In the genomic region with DNA sequence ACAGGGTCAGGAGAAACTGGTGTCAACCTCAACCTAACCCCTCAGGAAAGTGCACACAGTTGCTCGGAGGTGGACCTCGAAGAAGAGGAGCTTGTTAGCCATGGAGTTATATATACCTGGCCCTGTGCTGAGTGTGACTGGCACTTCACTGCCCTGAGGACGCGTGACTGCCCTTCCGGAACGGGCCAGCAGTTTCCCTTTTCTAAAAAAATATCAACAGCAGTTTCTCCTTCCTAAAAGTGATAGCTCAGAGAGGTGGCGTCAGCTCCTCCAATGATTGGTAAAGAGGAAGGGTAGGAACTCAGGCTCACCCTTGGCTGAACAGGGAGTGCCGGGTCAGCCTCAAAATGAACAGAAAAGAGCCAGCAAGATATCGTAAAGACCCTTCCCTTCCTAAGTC, we compare ENCODE assay signal across 10 mouse cellular contexts. TPM values are rescaled to one million over a fixed set of nuclear protein-coding genes. Genes with fewer than 3 reads are reported as not detected.
DNase-seq lines count a peak whose midpoint lies in the region; ATAC-seq and TF ChIP-seq lines count a peak whose summit lies in the region.
"Had no signal": no experiment of that assay in that cellular context is flagged by ENCODE, and none has a peak within 500 bp of the region (broad histone marks: within the 10 kb centered on the region; RNA-seq: fewer than 3 reads in every experiment).

No protein-coding gene starts in this region.

- ATAC-seq in liver, embryonic 16.5 days (ENCODE audit: low read depth): peak; percentile 28; the same call in 1 of the 2 replicates

- no peak for DNase-seq in gastrocnemius, adult 2 months
- DNase-seq in gastrocnemius, postnatal 4 days (ENCODE audit: low spot score in 2 of 2): no peak
- DNase-seq in lung, adult 2 months: no peak
- no peak for DNase-seq in lung, postnatal 14 days
- no peak for DNase-seq in cerebellum, postnatal 4 days (ENCODE audit: low spot score in 2 of 2)
- no peak for DNase-seq in cerebellum, postnatal 10 days
- DNase-seq: thymus, adult 2 months had no signal

- H3K27me3 ChIP-seq in liver, embryonic 16.5 days (ENCODE audit: control insufficient read depth, insufficient read depth, low read depth, low read length): peaks cover 16% of the 10 kb centered on the region
- no peaks in the 10 kb centered on the region for H3K27me3 ChIP-seq in small intestine, adult 2 months (ENCODE audit: control insufficient read depth, insufficient read depth, low read length)

- H3K9ac ChIP-seq in liver, embryonic 16.5 days (ENCODE audit: low read depth, low read length): no peak overlapping the region
- H3K9ac ChIP-seq: lung, embryonic 15.5 days had no signal

- intact Hi-C loops in gastrocnemius, adult 2 months (cut with DNase I): no loop called here

- WGBS in lung, adult 2 months: 46% methylated on average over 9 of the region's 9 CpGs
- 12% methylated on average over 9 of the region's 9 CpGs for WGBS in liver, embryonic 16.5 days (ENCODE audit: insufficient replicate concordance)
- 50% methylated on average over 9 of the region's 9 CpGs for WGBS in small intestine, adult 2 months

- H3K4me3 ChIP-seq in gastrocnemius, adult 2 months: peak overlapping the region; percentile 74
- H3K4me3 ChIP-seq in lung, adult 2 months (replicated peaks; ENCODE audit: extremely low read depth, low read depth, low read length): peak overlapping the region; percentile 4
- H3K4me3 ChIP-seq in liver, embryonic 16.5 days (ENCODE audit: low read depth, low read length): no peak overlapping the region
- H3K4me3 ChIP-seq in small intestine, adult 2 months (ENCODE audit: low read depth, low read length): peak overlapping the region; percentile 32
- H3K4me3 ChIP-seq: lung, embryonic 15.5 days had no signal

- no peaks in the 10 kb centered on the region for H3K9me3 ChIP-seq in liver, embryonic 16.5 days (replicated peaks; ENCODE audit: control insufficient read depth, low read length)
- H3K9me3 ChIP-seq: lung, embryonic 15.5 days had no signal

- no peaks in the 10 kb centered on the region for H3K4me1 ChIP-seq in lung, adult 2 months (ENCODE audit: control insufficient read depth, insufficient read depth, low read length)
- H3K4me1 ChIP-seq in liver, embryonic 16.5 days (ENCODE audit: control insufficient read depth, low read depth, low read length): peaks cover 13% of the 10 kb centered on the region
- peaks cover 3% of the 10 kb centered on the region for H3K4me1 ChIP-seq in small intestine, adult 2 months (ENCODE audit: control insufficient read depth, insufficient read depth, insufficient read length, low read length)

- H3K36me3 ChIP-seq in liver, embryonic 16.5 days (ENCODE audit: control insufficient read depth, insufficient read depth): no peaks in the 10 kb centered on the region
- H3K36me3 ChIP-seq in small intestine, adult 2 months (ENCODE audit: control insufficient read depth, insufficient read depth, low read length): no peaks in the 10 kb centered on the region; the same call in 1 of the 2 replicates
- H3K36me3 ChIP-seq: lung, embryonic 15.5 days had no signal

- TF ChIP-seq CTCF in gastrocnemius, adult 2 months (IDR thresholded peaks at IDR 0.05): no peak
- no peak for TF ChIP-seq CTCF in lung, adult 2 months (IDR thresholded peaks at IDR 0.05; ENCODE audit: insufficient read depth, low read length)
- TF ChIP-seq CTCF in small intestine, adult 2 months (IDR thresholded peaks at IDR 0.05; ENCODE audit: extremely low read depth, insufficient read length, insufficient replicate concordance, low read depth, low read length): no peak

- no peak for TF ChIP-seq POLR2A in lung, adult 2 months (IDR thresholded peaks at IDR 0.05; ENCODE audit: borderline replicate concordance, extremely low read depth, low read depth, low read length)
- no peak for TF ChIP-seq POLR2A in small intestine, adult 2 months (IDR thresholded peaks at IDR 0.05; ENCODE audit: low read depth, low read length)

- peak overlapping the region; percentile 26 for H3K4me2 ChIP-seq in liver, embryonic 16.5 days (ENCODE audit: low read depth, low read length)
- H3K4me2 ChIP-seq: lung, embryonic 15.5 days had no signal

- no peak overlapping the region; the same call in 1 of the 2 replicates for H3K27ac ChIP-seq in gastrocnemius, adult 2 months
- no peak overlapping the region for H3K27ac ChIP-seq in liver, embryonic 16.5 days (ENCODE audit: low read length)
- no peak overlapping the region; the same call in 1 of the 2 replicates for H3K27ac ChIP-seq in small intestine, adult 2 months (ENCODE audit: insufficient read depth, low read depth, low read length)
- H3K27ac ChIP-seq: lung, embryonic 15.5 days had no signal

RNA-seq across cellular contexts. Expression of a gene that starts 2.2 kb away (rescaled TPM):
- under 1 TPM; 0.69 to 0.70 TPM for total RNA-seq in gastrocnemius, adult 2 months (2021)
- 1 to 10 TPM; 3.2 to 3.4 TPM for total RNA-seq in gastrocnemius, postnatal 4 days (2021)
- 13.6 and 16.5 TPM in 2 replicates for polyA plus RNA-seq in lung, adult 2 months (2012; rRNA removed)
- 2.6 and 3.2 TPM in 2 replicates for polyA plus RNA-seq in liver, embryonic 16.5 days (2015; fragmentation: Nextera tagmentation; extraction: Ambion mirVana)
- polyA plus RNA-seq in small intestine, adult 2 months (2012; rRNA removed): 4.0 and 4.9 TPM in 2 replicates

RNA-seq across cellular contexts. Expression of a gene that starts 25.9 kb away (rescaled TPM):
- total RNA-seq in gastrocnemius, adult 2 months (2021): 10 to 100 TPM; 14.2 to 16.3 TPM
- 10 to 100 TPM; 25.0 to 25.9 TPM for total RNA-seq in gastrocnemius, postnatal 4 days (2021)
- 9.7 and 9.9 TPM in 2 replicates for polyA plus RNA-seq in lung, adult 2 months (2012; rRNA removed)
- 65.4 and 72.6 TPM in 2 replicates for polyA plus RNA-seq in liver, embryonic 16.5 days (2015; fragmentation: Nextera tagmentation; extraction: Ambion mirVana)
- 4.8 and 8.7 TPM in 2 replicates for polyA plus RNA-seq in small intestine, adult 2 months (2012; rRNA removed)

RNA-seq across cellular contexts. Expression of a gene that starts 37.0 kb away (rescaled TPM):
- under 1 TPM; 0.47 to 0.66 TPM for total RNA-seq in gastrocnemius, adult 2 months (2021)
- 1 to 10 TPM; 2.3 to 2.6 TPM for total RNA-seq in gastrocnemius, postnatal 4 days (2021)
- 4.7 and 6.6 TPM in 2 replicates for polyA plus RNA-seq in lung, adult 2 months (2012; rRNA removed)
- polyA plus RNA-seq in liver, embryonic 16.5 days (2015; fragmentation: Nextera tagmentation; extraction: Ambion mirVana): 0.75 and 0.90 TPM in 2 replicates
- polyA plus RNA-seq in small intestine, adult 2 months (2012; rRNA removed): 126 and 144 TPM in 2 replicates

RNA-seq across cellular contexts. Expression of a gene that starts 48.9 kb away (rescaled TPM):
- 10 to 100 TPM; 13.6 to 14.8 TPM for total RNA-seq in gastrocnemius, adult 2 months (2021)
- 10 to 100 TPM; 30.6 to 31.3 TPM for total RNA-seq in gastrocnemius, postnatal 4 days (2021)
- polyA plus RNA-seq in lung, adult 2 months (2012; rRNA removed): 20.9 and 29.9 TPM in 2 replicates
- polyA plus RNA-seq in liver, embryonic 16.5 days (2015; fragmentation: Nextera tagmentation; extraction: Ambion mirVana): 21.6 and 22.0 TPM in 2 replicates
- polyA plus RNA-seq in small intestine, adult 2 months (2012; rRNA removed): 8.0 and 15.6 TPM in 2 replicates

Comparison
In these comparisons a context has a peak if more than half of its experiments do, and no peak if none do; other contexts are left out.
1. RNA of a gene that starts 37.0 kb away (polyA plus RNA-seq): 126 to 144 TPM in small intestine, adult 2 months; 4.7 to 6.6 TPM in lung, adult 2 months and 0.75 to 0.90 TPM in liver, embryonic 16.5 days; every median in the first group is over 10 times any median in the second.